Mouse (Mus musculus) heart, postnatal 25 days (tissue): ENCODE data around the gene Lrmda. TPM values are rescaled to one million over a fixed set of nuclear protein-coding genes. Genes with fewer than 3 reads are reported as not detected.
"Not testable (repeated sequence)": the region's sequence is repeated elsewhere in the genome, so short reads cannot be mapped to it uniquely, and the experiment has no call there.

Experiments
- DNase-seq: peaks from one replicate; pipeline ENCODE4 v3.0.0; 2022; ENCODE audit warnings: low spot score
- intact Hi-C: fragments of 180-260 bp; cut with DNase I; formaldehyde crosslinking; loops from one replicate; pipeline ENCODE4 v1.15.1; 2025
- total RNA-seq, 2 experiments: library from RNA; stranded (reverse); gene quantifications; 2 replicates each; pipeline ENCODE4 v1.2.3; 2021

Lrmda gene
- total RNA-seq, 2 experiments from 2014 or later = 0.83 to 1.8 TPM

GRCm38 (mm10) chr14:22782365-22782764, 762.9 kb downstream of the Lrmda start:
- no peak for DNase-seq
- intact Hi-C loops = no loop called here

- DNase-seq = no peak
- intact Hi-C loops = no loop called here
Observed at GRCm38 (mm10) chr14:22783211-22784161, 764.0 kb downstream of the Lrmda start.

- intact Hi-C loops = no loop called here
- no peak for DNase-seq
Observed at GRCm38 (mm10) chr14:22800020-22800419, 780.5 kb downstream of the Lrmda start.

- intact Hi-C loops = no loop called here
- no peak for DNase-seq
Observed at GRCm38 (mm10) chr14:22800871-22801636, 781.5 kb downstream of the Lrmda start.

GRCm38 (mm10) chr14:22801714-22802113, 782.2 kb downstream of the Lrmda start:
- intact Hi-C loops, DNase-seq: not testable (repeated sequence)

- DNase-seq = no peak
- intact Hi-C loops = no loop called here
Observed at GRCm38 (mm10) chr14:22807324-22807723, 787.8 kb downstream of the Lrmda start.

- intact Hi-C loops = loop anchor here (2.0 kb wide), 1 partner anchor 229 kb away; no protein-coding TSS in a partner anchor
- no peak for DNase-seq
Observed at GRCm38 (mm10) chr14:22807726-22808594, 788.4 kb downstream of the Lrmda start.

GRCm38 (mm10) chr14:22808595-22809166, 789.2 kb downstream of the Lrmda start:
- intact Hi-C loops = loop anchor here (2.0 kb wide), 1 partner anchor 230 kb away; no protein-coding TSS in a partner anchor
- DNase-seq = no peak

- DNase-seq = no peak
- intact Hi-C loops = loop anchor here (2.0 kb wide), 1 partner anchor 230 kb away; no protein-coding TSS in a partner anchor
Observed at GRCm38 (mm10) chr14:22809229-22809628, 789.7 kb downstream of the Lrmda start.

GRCm38 (mm10) chr14:22810531-22810930, 791.0 kb downstream of the Lrmda start:
- intact Hi-C loops = loop anchor here (10.0 kb wide), 2 partner anchors 166 to 234 kb away; no protein-coding TSS in a partner anchor

GRCm38 (mm10) chr14:22812824-22813223, 793.3 kb downstream of the Lrmda start:
- intact Hi-C loops = loop anchor here (10.0 kb wide), 2 partner anchors 168 to 232 kb away; no protein-coding TSS in a partner anchor

More at GRCm38 (mm10) chr14:22810531-22810930, 791.0 kb downstream of the Lrmda start:
- no peak for DNase-seq

GRCm38 (mm10) chr14:22813389-22813788, 793.9 kb downstream of the Lrmda start:
- no peak for DNase-seq
- intact Hi-C loops = loop anchor here (10.0 kb wide), 2 partner anchors 169 to 231 kb away; no protein-coding TSS in a partner anchor

More at GRCm38 (mm10) chr14:22812824-22813223, 793.3 kb downstream of the Lrmda start:
- DNase-seq = no peak

GRCm38 (mm10) chr14:22814811-22815345, 795.4 kb downstream of the Lrmda start:
- peak; percentile 30 for DNase-seq
- intact Hi-C loops = loop anchor here (10.0 kb wide), 2 partner anchors 170 to 230 kb away; no protein-coding TSS in a partner anchor

GRCm38 (mm10) chr14:22817346-22818201, 798.1 kb downstream of the Lrmda start:
- intact Hi-C loops = loop anchor here (10.0 kb wide), 2 partner anchors 173 to 227 kb away; no protein-coding TSS in a partner anchor
- DNase-seq = no peak

GRCm38 (mm10) chr14:22818202-22818530, 798.7 kb downstream of the Lrmda start:
- DNase-seq = no peak
- intact Hi-C loops = loop anchor here (10.0 kb wide), 2 partner anchors 173 to 227 kb away; no protein-coding TSS in a partner anchor

- no peak for DNase-seq
- intact Hi-C loops = no loop called here
Observed at GRCm38 (mm10) chr14:22822942-22823341, 803.4 kb downstream of the Lrmda start.

GRCm38 (mm10) chr14:22826825-22827224, 807.3 kb downstream of the Lrmda start:
- intact Hi-C loops = no loop called here
- no peak for DNase-seq

GRCm38 (mm10) chr14:22837058-22837457, 817.5 kb downstream of the Lrmda start:
- intact Hi-C loops = no loop called here

More at GRCm38 (mm10) chr14:22837058-22837457, 817.5 kb downstream of the Lrmda start:
- DNase-seq = no peak
